Mouse (Mus musculus) cerebellum, postnatal 36 days (tissue): ENCODE data around the gene Tfpi.
A peak's percentile ranks its signal among the peaks of the same experiment; 100 is the strongest.
"Not testable (repeated sequence)": the region's sequence is repeated elsewhere in the genome, so short reads cannot be mapped to it uniquely, and the experiment has no call there.

ENCODE experiments used
- DNase-seq, 2 experiments: peaks; one replicate each; pipeline ENCODE4 v3.0.0; 2021 to 2022; ENCODE audit warnings: mixed read lengths in 2 of 2

Tfpi gene

DNA sequence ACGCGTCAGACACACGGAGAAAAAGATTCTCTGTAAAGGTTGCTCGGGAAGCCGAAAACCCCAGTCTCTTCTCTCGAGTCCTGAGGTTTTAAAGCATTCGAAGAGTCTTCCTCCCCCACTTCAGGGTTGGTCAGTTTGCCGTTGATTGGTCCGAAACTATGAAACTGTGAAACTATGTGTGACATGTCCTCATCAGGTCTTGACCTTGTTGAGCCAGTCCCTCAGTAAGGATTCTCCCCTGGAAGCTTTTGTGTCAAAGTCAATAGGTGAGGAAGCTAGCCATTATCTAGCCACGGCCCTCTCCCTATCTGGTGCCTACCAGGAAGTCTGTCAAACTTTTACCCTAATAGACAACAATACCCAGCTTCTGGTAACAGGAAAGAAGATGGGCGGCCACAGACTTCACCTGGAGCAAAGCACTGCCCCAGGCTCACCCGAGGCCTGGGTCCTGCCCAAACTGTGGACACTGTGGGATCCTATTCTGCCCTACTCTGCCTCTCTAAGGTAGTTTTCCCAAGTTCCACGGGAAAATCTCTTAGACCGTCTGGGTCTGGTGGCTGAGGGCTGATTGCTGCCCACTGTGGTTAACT is 2.5 kb downstream of the Tfpi start:
- DNase-seq = no peak

GRCm38 (mm10) chr2:84467391-84467790 is 9.2 kb downstream of the Tfpi start:
- DNase-seq = no peak

DNA sequence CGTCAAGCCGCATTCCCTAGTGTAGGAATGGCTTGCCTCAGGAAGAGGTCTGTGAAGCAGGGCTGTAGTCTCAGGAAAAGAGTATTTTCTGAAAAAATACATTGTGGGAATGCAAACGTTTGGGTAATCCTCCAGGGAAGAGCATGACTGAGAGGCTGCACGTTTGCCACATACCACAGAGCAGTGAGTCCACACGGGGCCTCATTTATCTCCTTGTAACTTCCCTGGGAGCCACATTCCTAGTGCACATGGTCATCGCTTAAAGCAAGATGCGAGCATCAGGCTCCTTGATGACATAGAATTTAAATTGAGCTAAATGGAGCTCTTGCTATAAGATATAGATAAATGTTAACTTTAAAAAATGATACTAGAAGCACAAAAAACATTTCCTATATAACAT is 11.6 kb downstream of the Tfpi start:
- DNase-seq = no peak

DNA sequence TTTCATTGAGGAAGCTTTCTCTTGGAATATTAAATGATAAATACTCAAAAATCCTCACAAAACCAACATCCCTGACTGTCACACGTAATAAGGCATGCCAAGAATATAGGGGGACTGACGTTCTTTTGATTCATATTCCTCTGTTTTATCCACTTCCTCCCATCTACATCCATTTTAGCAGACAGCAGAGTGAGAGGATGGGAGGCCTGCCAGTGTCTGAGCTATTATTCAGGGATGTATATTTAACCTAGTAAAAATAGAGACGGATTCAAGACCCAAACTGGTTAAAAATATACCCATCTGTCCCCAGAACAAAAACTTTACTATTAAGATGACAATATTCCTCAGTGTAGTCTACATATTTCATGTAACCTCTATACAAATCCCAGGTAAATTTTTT is 14.2 kb downstream of the Tfpi start:
- no peak for DNase-seq

DNA sequence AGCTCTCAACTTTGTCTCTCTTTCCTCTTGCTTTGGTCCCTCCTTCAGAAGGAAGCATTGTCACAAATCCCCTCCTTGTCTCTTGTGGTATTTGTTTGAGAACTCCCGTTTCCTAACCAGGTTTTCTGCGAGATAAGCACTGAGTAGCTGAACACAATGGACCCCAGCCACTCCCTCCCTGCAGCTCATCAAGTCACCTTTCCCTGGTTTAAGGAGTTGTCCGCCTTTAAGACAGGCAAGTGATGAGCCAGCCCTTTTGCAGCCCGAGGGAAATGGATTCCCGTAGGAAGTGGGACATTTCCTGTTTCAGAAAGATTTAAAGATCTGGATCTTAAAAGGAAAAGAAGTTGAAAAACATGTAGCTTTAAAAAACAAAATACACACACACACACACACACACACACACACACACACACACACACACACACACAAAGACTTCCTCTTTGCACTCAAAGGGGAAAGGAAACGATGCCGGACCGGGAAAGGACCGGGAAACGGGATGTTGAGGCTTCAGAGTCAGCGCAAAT is 16.9 kb downstream of the Tfpi start:
- no peak for DNase-seq

DNA sequence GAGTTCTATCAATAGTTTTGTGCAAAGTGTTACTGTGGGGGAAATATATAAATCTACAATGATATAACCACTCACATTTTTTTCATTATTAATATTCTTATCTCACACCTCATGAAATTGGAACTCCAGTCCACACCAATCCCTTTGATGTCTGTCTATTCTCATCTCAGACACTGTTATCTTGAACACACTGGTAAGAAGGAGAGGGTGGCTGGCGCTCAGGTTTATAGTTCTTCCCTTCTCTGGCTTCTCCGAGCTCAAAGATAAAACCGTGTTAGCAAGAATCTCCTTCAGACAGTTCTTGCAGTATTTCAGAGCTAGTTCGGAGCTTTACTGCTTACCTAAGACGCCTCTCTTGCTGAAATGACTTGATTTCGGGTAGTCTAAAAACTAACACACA is 19.4 kb downstream of the Tfpi start:
- no peak for DNase-seq

GRCm38 (mm10) chr2:84455236-84455799 is 21.3 kb downstream of the Tfpi start:
- DNase-seq = peak in 1 of 2 experiments; percentile 39

DNA sequence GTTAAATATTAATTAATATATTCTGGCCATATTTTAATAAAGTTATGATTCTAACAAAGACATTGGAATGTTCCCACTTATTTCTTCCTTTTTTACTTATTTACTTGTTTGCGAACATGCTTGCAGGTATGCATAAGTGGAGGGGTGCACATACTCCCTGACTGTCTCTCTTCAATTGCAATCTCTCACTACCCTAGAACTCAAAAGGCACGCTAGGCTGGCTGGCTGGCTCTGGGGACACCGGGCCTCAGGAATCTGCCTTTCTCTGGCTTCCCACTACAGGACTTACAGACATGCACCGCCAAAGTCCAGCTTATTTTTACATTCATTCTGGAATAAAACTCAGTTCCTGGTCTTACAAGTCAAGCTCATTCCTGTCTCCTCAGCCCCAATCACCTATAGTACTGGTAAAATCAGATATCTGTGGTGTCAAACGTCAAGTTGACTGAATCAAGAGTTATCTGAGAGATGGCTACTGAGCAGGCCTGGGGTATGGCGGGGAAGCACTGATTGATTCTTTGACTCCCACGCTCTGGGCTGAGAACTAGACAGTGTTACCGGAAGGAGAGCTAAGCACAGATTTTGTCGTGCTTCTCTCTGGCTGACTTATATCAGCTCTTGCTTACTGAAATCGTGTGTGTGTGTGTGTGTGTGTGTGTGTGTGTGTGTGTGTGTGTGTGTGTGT is 21.9 kb downstream of the Tfpi start:
- DNase-seq = no peak

GRCm38 (mm10) chr2:84454051-84454450 is 22.5 kb downstream of the Tfpi start:
- peak in 1 of 2 experiments; percentile 8 for DNase-seq

DNA sequence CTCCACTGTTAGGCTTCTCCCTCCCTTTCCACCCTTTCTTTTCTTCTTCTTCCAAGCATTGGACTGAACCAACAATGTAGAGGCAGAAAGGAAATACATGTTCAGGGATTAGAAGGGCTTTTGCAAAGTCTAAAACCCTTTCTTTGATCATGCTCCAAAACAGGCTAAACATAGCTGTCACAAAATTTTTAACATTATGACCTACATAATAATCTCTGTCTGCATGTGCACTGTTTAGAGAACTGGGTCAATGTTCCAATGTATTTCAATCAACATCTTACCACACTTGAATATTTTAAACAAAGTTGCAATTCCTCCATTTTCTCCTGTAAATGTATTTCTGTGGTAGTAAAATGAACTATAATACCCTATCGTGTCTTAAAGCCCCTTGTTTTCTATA is 31.1 kb downstream of the Tfpi start:
- DNase-seq = no peak

GRCm38 (mm10) chr2:84441940-84442339 is 34.6 kb downstream of the Tfpi start:
- DNase-seq = no peak

GRCm38 (mm10) chr2:84429724-84430123 is 46.9 kb downstream of the Tfpi start:
- peak in 1 of 2 experiments; percentile 5 for DNase-seq

GRCm38 (mm10) chr2:84428836-84429235 is 47.7 kb downstream of the Tfpi start:
- DNase-seq = no peak

- DNase-seq = no peak
Observed at GRCm38 (mm10) chr2:84426531-84426930, 50.0 kb downstream of the Tfpi start.

DNA sequence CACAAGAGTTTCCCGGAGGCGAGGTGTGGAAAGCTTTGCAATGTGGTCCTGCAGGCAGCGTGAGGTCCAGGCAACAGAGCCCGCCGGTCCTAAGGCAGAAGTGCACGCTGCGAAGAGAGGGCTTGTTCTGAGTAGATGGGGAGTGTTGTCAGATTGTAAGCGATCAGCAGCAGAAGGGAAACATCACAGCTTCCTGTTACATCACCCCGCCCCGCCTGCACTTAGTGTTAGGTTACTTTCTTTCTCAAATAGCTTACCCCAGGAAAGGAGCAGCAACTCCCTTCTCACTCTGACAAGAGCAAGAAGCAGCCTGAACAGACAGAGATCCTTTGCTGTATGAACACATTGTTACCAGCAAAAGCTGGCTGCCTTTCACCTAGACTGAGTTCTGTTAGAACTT is 51.4 kb downstream of the Tfpi start, which contains the start of gene Calcrl:
Gene Calcrl (minus strand): TSS at position 274 of the 400 bp plus-strand sequence.
- peak; percentile 11 to 15 for DNase-seq

- no peak for DNase-seq
Observed at GRCm38 (mm10) chr2:84416501-84416900, 60.1 kb downstream of the Tfpi start.

DNA sequence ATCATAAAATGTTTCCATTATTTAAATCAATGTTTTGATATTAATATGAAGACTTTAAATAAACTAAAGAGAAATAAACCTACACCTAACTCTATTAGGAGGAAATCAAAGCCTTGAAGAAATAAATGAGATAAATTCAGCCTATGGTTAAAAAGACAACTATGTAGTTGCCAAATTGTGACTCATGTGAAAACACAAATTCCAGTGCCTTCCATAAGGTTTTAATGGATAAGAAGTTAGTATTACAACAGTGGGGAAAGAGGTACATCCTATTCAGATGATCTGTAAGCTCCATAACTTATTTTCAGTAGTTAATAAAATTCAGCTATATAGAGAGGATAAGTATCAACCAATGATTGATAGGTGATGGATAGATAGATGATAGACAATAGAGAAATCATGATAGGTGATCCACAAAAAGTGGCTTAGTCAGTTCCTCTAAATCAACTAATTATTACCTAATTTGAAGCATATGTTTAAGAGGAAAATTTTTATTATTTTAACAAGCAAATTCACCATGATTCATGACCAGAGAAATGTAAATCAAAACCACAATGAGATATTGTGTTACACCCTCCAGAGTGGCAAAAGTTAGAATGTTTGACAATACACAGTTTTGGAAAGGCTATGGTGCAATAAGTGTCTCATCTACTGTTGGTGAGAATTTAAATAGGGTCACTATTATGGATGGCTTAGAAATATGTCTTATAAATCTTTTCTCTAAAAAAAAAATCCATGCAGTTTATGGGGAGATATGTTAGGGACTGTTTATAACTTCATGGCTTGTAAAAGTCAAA is 66.6 kb downstream of the Tfpi start:
- DNase-seq = no peak

DNA sequence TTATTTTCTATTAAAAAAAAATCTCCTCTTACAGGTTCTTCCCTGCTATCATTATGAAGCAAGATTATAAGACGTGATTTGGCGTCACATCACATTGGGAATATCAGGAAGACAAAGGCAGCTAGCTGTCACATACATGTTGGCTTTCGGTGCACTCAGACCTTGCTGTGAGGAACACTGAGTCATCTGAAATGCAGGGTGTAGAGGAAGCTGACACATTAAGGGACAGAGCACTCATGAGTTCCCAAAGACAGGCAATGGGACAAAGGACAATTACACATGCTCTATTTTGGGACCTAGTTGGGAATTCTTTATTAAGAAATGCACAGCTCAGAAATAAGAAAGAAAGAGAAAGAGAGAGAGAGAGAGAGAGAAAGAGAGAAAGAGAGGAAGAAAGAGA is 71.7 kb downstream of the Tfpi start:
- no peak for DNase-seq

DNA sequence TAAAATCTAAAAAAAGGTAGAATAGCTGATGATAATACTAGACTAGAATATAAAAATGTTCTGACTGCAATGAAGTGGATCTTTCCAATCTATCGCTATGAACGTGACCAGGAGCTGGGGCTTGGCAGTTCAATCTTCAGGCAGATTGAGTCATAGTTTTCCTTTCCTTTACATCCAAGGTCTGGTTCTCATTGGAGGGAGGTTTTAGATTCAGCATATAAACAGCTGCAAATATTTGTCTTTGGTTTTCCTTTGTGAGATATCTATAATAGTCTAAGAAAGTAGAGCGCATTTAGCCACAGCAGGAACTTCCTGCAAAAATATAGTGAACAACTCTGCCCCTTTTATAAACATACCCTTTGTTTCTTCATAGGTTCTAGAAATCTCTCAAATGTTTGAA is 73.9 kb downstream of the Tfpi start:
- DNase-seq = no peak

- no peak for DNase-seq
Observed at GRCm38 (mm10) chr2:84396557-84396956, 80.0 kb downstream of the Tfpi start.

DNA sequence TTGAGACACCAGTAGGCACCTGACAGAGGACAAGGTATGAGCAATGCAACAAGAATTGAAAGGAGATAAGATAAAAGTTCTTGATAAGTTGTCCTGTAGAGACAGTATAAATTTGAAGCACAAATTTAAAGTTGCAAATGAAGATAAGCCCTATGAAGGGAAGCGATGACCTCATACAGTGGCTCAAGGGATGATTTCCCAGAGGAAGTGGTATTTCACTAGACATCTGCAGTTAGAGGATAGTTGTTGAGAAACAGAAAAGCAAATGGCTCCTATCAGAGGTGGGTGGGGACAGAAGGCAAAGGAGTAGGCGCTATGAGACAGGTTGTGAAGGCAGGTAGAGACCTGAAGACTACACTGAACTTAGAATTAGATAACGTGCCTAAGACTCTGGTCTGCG is 83.3 kb downstream of the Tfpi start:
- DNase-seq = no peak

DNA sequence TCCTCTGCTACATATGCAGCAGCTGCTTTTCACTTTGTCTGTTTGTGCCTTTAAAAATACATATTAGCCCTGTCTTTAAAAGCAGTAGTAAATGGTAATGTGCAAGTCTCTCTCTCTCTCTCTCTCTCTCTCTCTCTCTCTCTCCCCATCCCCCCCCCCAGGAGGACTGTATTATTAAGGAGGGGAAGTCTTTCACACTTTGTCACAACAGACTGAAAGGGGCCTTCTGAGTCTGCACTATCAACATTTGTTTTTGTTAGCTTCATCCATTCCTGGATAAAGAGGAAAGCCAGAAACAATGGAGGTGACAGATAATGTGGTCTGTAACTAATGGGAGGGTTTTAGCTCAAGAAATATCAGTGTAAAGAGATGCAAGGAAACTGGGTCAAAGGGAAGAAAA is 87.5 kb downstream of the Tfpi start:
- DNase-seq = no peak

GRCm38 (mm10) chr2:84388537-84388936 is 88.0 kb downstream of the Tfpi start:
- DNase-seq = not testable (repeated sequence)
